Mouse (Mus musculus) gastrocnemius, postnatal 10 days (tissue): ENCODE data around the gene Gabpb1. TPM values are rescaled to one million over a fixed set of nuclear protein-coding genes. Genes with fewer than 3 reads are reported as not detected.
"Not testable (repeated sequence)": the region's sequence is repeated elsewhere in the genome, so short reads cannot be mapped to it uniquely, and the experiment has no call there.

Source experiments
- DNase-seq: peaks from one replicate; pipeline ENCODE4 v3.0.0; 2021; ENCODE audit warnings: mixed read lengths
- total RNA-seq, 2 experiments: library from RNA; stranded (reverse); gene quantifications; 2 replicates each; pipeline ENCODE4 v1.2.3; 2021

The Gabpb1 gene
- total RNA-seq, 2 experiments from 2014 or later = 12.7 to 16.6 TPM

- DNase-seq = no peak
Observed at GRCm38 (mm10) chr2:126644768-126645167, 31.4 kb downstream of the Gabpb1 start.

- DNase-seq = no peak
Observed at GRCm38 (mm10) chr2:126640298-126640697, 35.8 kb downstream of the Gabpb1 start.

GRCm38 (mm10) chr2:126635939-126636823, 40.0 kb downstream of the Gabpb1 start:
- DNase-seq = no peak

- DNase-seq = no peak
Observed at GRCm38 (mm10) chr2:126633165-126633564, 43.0 kb downstream of the Gabpb1 start.

GRCm38 (mm10) chr2:126628455-126628995, 47.6 kb downstream of the Gabpb1 start:
- no peak for DNase-seq

GRCm38 (mm10) chr2:126623138-126623537, 53.0 kb downstream of the Gabpb1 start:
- DNase-seq = no peak

GRCm38 (mm10) chr2:126622455-126622854, 53.7 kb downstream of the Gabpb1 start:
- DNase-seq = no peak

- no peak for DNase-seq
Observed at GRCm38 (mm10) chr2:126619249-126619704, 56.9 kb downstream of the Gabpb1 start, which contains the start of gene Hdc. Gene Hdc (minus strand): TSS chr2:126619299.

GRCm38 (mm10) chr2:126618470-126619179, 57.5 kb downstream of the Gabpb1 start:
- DNase-seq = no peak

GRCm38 (mm10) chr2:126615355-126615754, 60.8 kb downstream of the Gabpb1 start:
- DNase-seq = no peak

GRCm38 (mm10) chr2:126609600-126609999, 66.5 kb downstream of the Gabpb1 start:
- DNase-seq = not testable (repeated sequence)

GRCm38 (mm10) chr2:126607553-126608203, 68.5 kb downstream of the Gabpb1 start:
- no peak for DNase-seq

GRCm38 (mm10) chr2:126606688-126607062, 69.5 kb downstream of the Gabpb1 start:
- no peak for DNase-seq

GRCm38 (mm10) chr2:126606061-126606687, 70.0 kb downstream of the Gabpb1 start:
- no peak for DNase-seq

- DNase-seq = no peak
Observed at GRCm38 (mm10) chr2:126601918-126602600, 74.1 kb downstream of the Gabpb1 start.

- DNase-seq = no peak
Observed at GRCm38 (mm10) chr2:126600533-126600932, 75.6 kb downstream of the Gabpb1 start.

GRCm38 (mm10) chr2:126599005-126599404, 77.1 kb downstream of the Gabpb1 start:
- DNase-seq = no peak

- no peak for DNase-seq
Observed at GRCm38 (mm10) chr2:126598359-126598758, 77.8 kb downstream of the Gabpb1 start.

GRCm38 (mm10) chr2:126597279-126598241, 78.6 kb downstream of the Gabpb1 start:
- DNase-seq = no peak
